Mouse (Mus musculus) common myeloid progenitor, adult 5-6 weeks (primary cell): ENCODE data around the gene Drc1. TPM values are rescaled to one million over a fixed set of nuclear protein-coding genes. Genes with fewer than 3 reads are reported as not detected.

ENCODE experiments used
- ATAC-seq: replicated peaks from 2 replicates; pipeline ENCODE4 v1.8.0; 2016; ENCODE audit warnings: low read depth, mild to moderate bottlenecking, moderate TSS enrichment, inconsistent platforms; ENCODE audit not compliant: poor library complexity, severe bottlenecking
- total RNA-seq: library from RNA; stranded (forward); fragments of 200-1000, 187-1606 nt; gene quantifications from 2 replicates; pipeline ENCODE4 v1.2.3, GENCODE M21; 2017

The Drc1 gene
- total RNA-seq, 1 experiment from 2014 or later = not detected

- no peak for ATAC-seq
Measured at GRCm38 (mm10) chr5:30285944-30286799, 5.0 kb downstream of the Drc1 start.

GRCm38 (mm10) chr5:30287106-30287882, 6.1 kb downstream of the Drc1 start:
- no peak for ATAC-seq

- ATAC-seq = no peak
Measured at GRCm38 (mm10) chr5:30340815-30341214, 59.6 kb downstream of the Drc1 start.

GRCm38 (mm10) chr5:30341601-30342365, 60.6 kb downstream of the Drc1 start:
- ATAC-seq = no peak

GRCm38 (mm10) chr5:30342601-30343015, 61.4 kb downstream of the Drc1 start:
- no peak; the same call in 1 of the 2 replicates for ATAC-seq

- peak; percentile 69 for ATAC-seq
Measured at GRCm38 (mm10) chr5:30343107-30343506, 61.9 kb downstream of the Drc1 start.

GRCm38 (mm10) chr5:30343886-30344285, 62.7 kb downstream of the Drc1 start:
- ATAC-seq = peak; percentile 59; the same call in 1 of the 2 replicates

- no peak for ATAC-seq
Measured at GRCm38 (mm10) chr5:30353605-30354004, 72.4 kb downstream of the Drc1 start.

- no peak for ATAC-seq
Measured at GRCm38 (mm10) chr5:30355114-30355513, 73.9 kb downstream of the Drc1 start.

GRCm38 (mm10) chr5:30355559-30356159, 74.5 kb downstream of the Drc1 start:
- no peak for ATAC-seq

GRCm38 (mm10) chr5:30356647-30357046, 75.5 kb downstream of the Drc1 start:
- no peak for ATAC-seq

- ATAC-seq = no peak
Measured at GRCm38 (mm10) chr5:30358436-30359099, 77.4 kb downstream of the Drc1 start.

- no peak for ATAC-seq
Measured at GRCm38 (mm10) chr5:30367405-30367804, 86.2 kb downstream of the Drc1 start.

- peak; percentile 89 for ATAC-seq
Measured at GRCm38 (mm10) chr5:30369426-30369825, 88.2 kb downstream of the Drc1 start.

- ATAC-seq = no peak
Measured at GRCm38 (mm10) chr5:30382876-30383275, 101.7 kb downstream of the Drc1 start.

GRCm38 (mm10) chr5:30387726-30388125, 106.5 kb downstream of the Drc1 start:
- no peak for ATAC-seq

- no peak for ATAC-seq
Measured at GRCm38 (mm10) chr5:30389836-30390235, 108.6 kb downstream of the Drc1 start.

GRCm38 (mm10) chr5:30391473-30391872, 110.3 kb downstream of the Drc1 start:
- ATAC-seq = peak; percentile 78; the same call in 1 of the 2 replicates

- ATAC-seq = no peak
Measured at GRCm38 (mm10) chr5:30400521-30400920, 119.3 kb downstream of the Drc1 start.
